Mouse (Mus musculus) liver, embryonic 13.5 days (tissue): Measurements from ENCODE around the gene Phykpl. TPM values are rescaled to one million over a fixed set of nuclear protein-coding genes. Genes with fewer than 3 reads are reported as not detected.

Experiments
- ATAC-seq: fragments of 200-750 bp; cut with Nextera tagmentation; 2 replicates; pipeline ENCODE4 v1.8.0; 2017; ENCODE audit warnings: low read depth, mild to moderate bottlenecking, moderate number of reproducible peaks, moderate library complexity
- DNase-seq: peaks from one replicate; pipeline ENCODE4 v3.0.0; 2022
- H3K27ac ChIP-seq: fragments of 300-500 bp; sonication (generic); 2 replicates; pipeline ENCODE4 v1.5.1; 2015; ENCODE audit warnings: moderate library complexity, mild to moderate bottlenecking, inconsistent platforms
- H3K27me3 ChIP-seq: fragments of 300-500 bp; sonication (generic); 2 replicates; pipeline ENCODE4 v1.6.1; 2015; ENCODE audit warnings: mild to moderate bottlenecking, inconsistent platforms
- H3K36me3 ChIP-seq: fragments of 300-500 bp; sonication (generic); 2 replicates; pipeline ENCODE4 v1.6.1; 2015; ENCODE audit warnings: mild to moderate bottlenecking, inconsistent platforms
- H3K4me1 ChIP-seq: fragments of 300-500 bp; sonication (generic); replicated peaks from 2 replicates; pipeline ENCODE4 v1.6.1; 2015; ENCODE audit warnings: inconsistent platforms
- H3K4me2 ChIP-seq: fragments of 300-500 bp; sonication (generic); 2 replicates; pipeline ENCODE4 v1.6.1; 2015; ENCODE audit warnings: inconsistent platforms, mild to moderate bottlenecking, moderate library complexity
- H3K4me3 ChIP-seq: fragments of 300-500 bp; sonication (generic); replicated peaks from 2 replicates; pipeline ENCODE4 v1.5.1; 2015; ENCODE audit warnings: mild to moderate bottlenecking, inconsistent platforms
- H3K9ac ChIP-seq: fragments of 300-500 bp; sonication (generic); 2 replicates; pipeline ENCODE4 v1.6.1; 2015; ENCODE audit warnings: mild to moderate bottlenecking, inconsistent platforms
- H3K9me3 ChIP-seq: fragments of 300-500 bp; sonication (generic); replicated peaks from 2 replicates; pipeline ENCODE4 v1.6.1; 2016; ENCODE audit warnings: inconsistent platforms
- WGBS: fragments of 180-500 bp; shearing (Covaris S2); methylation state at CpG from one replicate; pipeline ENCODE4 v1.1.7; 2015; ENCODE audit not compliant: insufficient replicate concordance; 5-methylcytosine and 5-hydroxymethylcytosine counted together
- polyA plus RNA-seq: library from polyadenylated mRNA; unstranded; fragments of >200 nt; fragmentation: Nextera tagmentation; extraction: Ambion mirVana; gene quantifications from 2 replicates; pipeline ENCODE4 v1.2.1, GENCODE M21; 2015

Gene Phykpl
- polyA plus RNA-seq, 1 experiment from 2014 or later = 15.0 TPM

- Histone ChIP-seq H3K27me3 (no peaks in the 10 kb centered on the region), H3K9me3 (no peaks in the 10 kb centered on the region), H3K4me1 (peaks cover 16% of the 10 kb centered on the region), H3K4me2 (no peak overlapping the region), H3K4me3 (no peak overlapping the region), H3K27ac (no peak overlapping the region), H3K9ac (no peak overlapping the region), H3K36me3 (no peaks in the 10 kb centered on the region)
- ATAC-seq (no peak), DNase-seq (no peak)
- WGBS = 20% methylated on average over 2 of the region's 2 CpGs
These were observed 29.5 kb upstream of the Phykpl start for GRCm38 (mm10) chr11:51555066-51555465.

- Histone ChIP-seq H3K9ac (no peak overlapping the region), H3K4me3 (no peak overlapping the region), H3K9me3 (no peaks in the 10 kb centered on the region; the same call in 1 of the 2 replicates), H3K27ac (no peak overlapping the region), H3K36me3 (no peaks in the 10 kb centered on the region), H3K27me3 (no peaks in the 10 kb centered on the region), H3K4me2 (no peak overlapping the region), H3K4me1 (0 out of 2 replicates have a peak, but pooled peaks cover 2% of the 10 kb centered on the region)
- ATAC-seq = no peak
- 74% methylated on average over 1 of the region's 1 CpGs for WGBS
- no peak for DNase-seq
These were observed 21.3 kb upstream of the Phykpl start for GRCm38 (mm10) chr11:51563276-51563675.

- no peak overlapping the region for H3K4me3 ChIP-seq
- no peaks in the 10 kb centered on the region; the same call in 1 of the 2 replicates for H3K9me3 ChIP-seq
- no peak overlapping the region for H3K9ac ChIP-seq
- no peak overlapping the region for H3K27ac ChIP-seq
- 0 out of 2 replicates have a peak, but pooled peaks cover 2% of the 10 kb centered on the region for H3K4me1 ChIP-seq
- WGBS = 23% methylated on average over 3 of the region's 3 CpGs
- no peak for DNase-seq
- H3K36me3 ChIP-seq = no peaks in the 10 kb centered on the region
- H3K4me2 ChIP-seq = no peak overlapping the region
- H3K27me3 ChIP-seq = no peaks in the 10 kb centered on the region
- ATAC-seq = peak; percentile 31; the same call in 1 of the 2 replicates
These were observed 19.5 kb upstream of the Phykpl start for GRCm38 (mm10) chr11:51565062-51565461.

- Histone ChIP-seq H3K4me2 (no peak overlapping the region), H3K36me3 (no peaks in the 10 kb centered on the region), H3K9me3 (no peaks in the 10 kb centered on the region; the same call in 1 of the 2 replicates), H3K9ac (no peak overlapping the region), H3K27me3 (no peaks in the 10 kb centered on the region), H3K4me3 (no peak overlapping the region), H3K4me1 (0 out of 2 replicates have a peak, but pooled peaks cover 2% of the 10 kb centered on the region), H3K27ac (no peak overlapping the region)
- DNase-seq = no peak
- WGBS = 78% methylated on average over 6 of the region's 6 CpGs
- ATAC-seq = no peak
These were observed 18.6 kb upstream of the Phykpl start for GRCm38 (mm10) chr11:51565951-51566350.

DNA sequence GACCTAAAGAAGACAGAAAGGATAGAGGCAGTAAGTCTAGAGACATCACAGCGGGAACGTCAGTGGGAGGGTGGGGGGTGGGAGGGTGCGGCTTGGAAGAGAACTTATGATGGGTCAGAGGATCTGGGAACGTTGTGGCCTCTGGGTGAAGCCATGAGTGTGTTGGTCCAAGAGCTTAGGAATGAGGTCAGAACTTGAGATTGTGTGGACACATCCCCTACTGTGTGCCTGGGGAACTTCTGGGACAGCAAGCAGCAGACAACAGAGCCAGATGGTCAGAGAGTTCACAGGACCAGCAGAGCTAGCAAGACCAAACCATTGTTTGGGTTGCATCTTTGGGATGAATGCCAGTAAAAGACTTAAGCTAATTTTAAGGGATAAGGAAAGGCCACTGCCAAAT lies 15.8 kb upstream of the Phykpl start:
- H3K9ac ChIP-seq = no peak overlapping the region
- 81% methylated on average over 4 of the region's 4 CpGs for WGBS
- ATAC-seq = no peak
- no peak overlapping the region for H3K27ac ChIP-seq
- H3K27me3 ChIP-seq = no peaks in the 10 kb centered on the region
- H3K4me3 ChIP-seq = no peak overlapping the region
- H3K36me3 ChIP-seq = no peaks in the 10 kb centered on the region
- DNase-seq = no peak
- no peaks in the 10 kb centered on the region; the same call in 1 of the 2 replicates for H3K9me3 ChIP-seq
- H3K4me2 ChIP-seq = no peak overlapping the region
- H3K4me1 ChIP-seq = peaks cover 2% of the 10 kb centered on the region; the same call in 1 of the 2 replicates

DNA sequence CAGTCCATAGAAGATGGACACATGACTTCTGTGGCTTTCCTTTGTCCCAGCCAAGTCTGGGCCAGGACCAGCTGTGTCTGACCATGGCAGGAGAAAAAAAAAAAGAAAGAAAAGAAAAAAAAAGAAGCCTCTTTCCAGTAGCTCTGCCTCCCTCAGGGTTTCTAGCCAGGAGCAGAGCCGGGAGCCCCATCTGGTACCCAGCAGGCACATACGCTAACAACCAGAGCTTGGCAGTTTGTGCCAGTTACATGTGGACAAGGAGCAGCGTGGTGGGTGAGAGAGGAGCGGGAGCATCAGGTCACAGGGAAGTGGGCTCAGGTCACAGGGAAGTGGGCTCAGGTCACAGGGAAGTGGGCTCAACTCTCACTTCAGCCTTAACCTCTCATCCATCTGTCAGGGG lies 8.1 kb upstream of the Phykpl start:
- no peak for ATAC-seq

DNA sequence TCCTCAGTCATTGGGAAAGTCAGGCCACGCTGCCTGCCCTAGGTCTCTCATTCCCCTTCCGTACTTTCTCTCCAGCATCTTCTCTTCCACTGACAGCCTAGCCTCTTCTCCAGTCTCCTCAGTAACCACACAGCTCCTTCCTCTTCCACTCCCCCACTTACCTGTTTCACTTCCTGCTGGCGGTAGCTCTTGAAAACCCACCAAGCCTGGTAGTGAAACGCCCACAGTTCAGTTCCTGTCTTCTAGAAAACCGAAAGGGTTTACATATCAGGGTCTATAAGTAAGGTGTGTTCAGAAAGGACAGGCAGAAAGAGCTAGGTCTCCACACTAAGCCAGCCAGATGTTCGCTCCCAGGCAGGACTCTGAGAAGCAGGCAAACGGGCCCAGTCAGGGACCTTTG lies 7.0 kb upstream of the Phykpl start:
- DNase-seq (no peak), ATAC-seq (no peak)
- no peaks in the 10 kb centered on the region for H3K4me1 ChIP-seq
- no peaks in the 10 kb centered on the region for H3K36me3 ChIP-seq
- H3K9me3 ChIP-seq = no peaks in the 10 kb centered on the region
- no peaks in the 10 kb centered on the region for H3K27me3 ChIP-seq
- no peak overlapping the region for H3K9ac ChIP-seq
- H3K4me3 ChIP-seq = no peak overlapping the region
- H3K27ac ChIP-seq = no peak overlapping the region
- 43% methylated on average over 7 of the region's 7 CpGs for WGBS
- no peak overlapping the region for H3K4me2 ChIP-seq

More for the DNA sequence above, 8.1 kb upstream of the Phykpl start:
- Histone ChIP-seq H3K9me3 (no peaks in the 10 kb centered on the region), H3K4me1 (no peaks in the 10 kb centered on the region; the same call in 1 of the 2 replicates), H3K4me2 (no peak overlapping the region), H3K4me3 (no peak overlapping the region), H3K27me3 (no peaks in the 10 kb centered on the region), H3K27ac (no peak overlapping the region), H3K36me3 (no peaks in the 10 kb centered on the region), H3K9ac (no peak overlapping the region)
- DNase-seq = no peak
- WGBS = 67% methylated on average over 4 of the region's 4 CpGs

DNA sequence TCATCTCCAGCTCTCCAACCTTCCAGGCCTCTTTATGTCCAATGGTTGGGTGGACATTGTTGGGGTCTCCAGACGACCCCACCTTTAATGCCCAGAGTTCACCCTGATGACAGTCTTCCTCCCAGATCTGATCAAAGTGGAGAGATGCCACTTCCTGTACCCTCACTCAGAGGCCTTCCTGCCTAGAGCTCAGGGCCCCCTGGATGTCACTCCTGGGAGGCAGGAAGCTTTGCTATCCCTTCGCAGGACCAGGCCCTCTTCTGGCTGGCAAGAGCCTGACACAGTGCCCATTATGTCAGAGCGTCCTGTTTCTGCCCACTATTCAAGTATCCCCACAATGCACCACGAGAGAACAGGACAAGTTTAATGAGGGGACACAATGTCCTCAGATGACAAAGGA lies 5.5 kb upstream of the Phykpl start:
- Histone ChIP-seq H3K4me1 (peaks cover 12% of the 10 kb centered on the region), H3K27ac (no peak overlapping the region), H3K4me2 (no peak overlapping the region), H3K27me3 (no peaks in the 10 kb centered on the region), H3K4me3 (no peak overlapping the region), H3K9me3 (no peaks in the 10 kb centered on the region), H3K36me3 (no peaks in the 10 kb centered on the region), H3K9ac (no peak overlapping the region)
- DNase-seq = no peak
- ATAC-seq = no peak
- 45% methylated on average over 4 of the region's 4 CpGs for WGBS

DNA sequence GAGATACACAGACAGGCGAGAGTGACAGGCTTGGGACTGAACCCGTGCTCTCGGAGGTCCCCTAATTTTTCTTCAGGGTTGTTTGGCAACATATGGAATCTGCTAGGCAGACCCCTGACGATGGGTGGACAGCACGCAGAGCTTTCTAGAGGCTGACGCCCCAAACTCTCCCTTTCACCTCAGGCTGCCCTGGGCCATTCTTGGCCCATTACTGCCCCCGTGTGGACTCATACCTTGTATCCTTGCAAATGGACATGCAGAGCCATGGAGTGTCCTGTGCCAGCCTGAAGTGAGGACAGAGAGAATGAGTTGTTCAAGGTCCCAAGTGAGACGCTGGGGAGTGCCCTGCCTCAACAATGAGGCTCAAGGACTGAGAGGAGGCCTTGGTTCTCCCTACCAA lies 1.8 kb upstream of the Phykpl start:
- no peaks in the 10 kb centered on the region for H3K9me3 ChIP-seq
- H3K4me1 ChIP-seq = peaks cover 43% of the 10 kb centered on the region
- H3K4me2 ChIP-seq = no peak overlapping the region
- DNase-seq (peak; percentile 67), ATAC-seq (no peak)
- 19% methylated on average over 8 of the region's 8 CpGs for WGBS
- H3K27ac ChIP-seq = no peak overlapping the region
- H3K9ac ChIP-seq = no peak overlapping the region
- H3K36me3 ChIP-seq = peaks cover 22% of the 10 kb centered on the region
- no peaks in the 10 kb centered on the region for H3K27me3 ChIP-seq
- H3K4me3 ChIP-seq = no peak overlapping the region

DNA sequence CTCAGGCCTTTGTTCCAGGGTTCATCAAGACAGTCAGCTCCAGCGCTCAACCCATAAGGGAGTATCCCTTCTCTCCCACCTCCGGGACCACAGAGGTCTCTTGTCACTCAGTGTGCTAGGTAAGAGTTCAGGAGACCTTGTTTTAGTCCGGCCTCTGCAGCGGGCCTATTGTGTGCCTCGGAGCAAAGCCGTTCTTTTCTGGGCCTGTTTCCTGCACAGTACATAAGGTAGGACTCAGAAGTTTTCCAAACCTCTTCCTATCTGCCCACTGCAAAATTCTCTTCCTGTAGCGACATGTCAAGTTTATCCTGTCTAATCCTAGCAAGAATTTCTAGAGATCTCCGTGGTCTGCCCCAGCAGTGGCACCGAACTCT lies 513 bp upstream of the Phykpl start:
- no peaks in the 10 kb centered on the region for H3K27me3 ChIP-seq
- peak overlapping the region; percentile 95 for H3K27ac ChIP-seq
- peak; percentile 19 for ATAC-seq
- peaks cover 45% of the 10 kb centered on the region for H3K4me1 ChIP-seq
- H3K9me3 ChIP-seq = no peaks in the 10 kb centered on the region
- H3K9ac ChIP-seq = peak overlapping the region; percentile 95
- peak overlapping the region; percentile 83 for H3K4me2 ChIP-seq
- 20% methylated on average over 9 of the region's 9 CpGs for WGBS
- peak overlapping the region; percentile 89 for H3K4me3 ChIP-seq
- DNase-seq = peak; percentile 25
- peaks cover 35% of the 10 kb centered on the region for H3K36me3 ChIP-seq

GRCm38 (mm10) chr11:51585608-51586252 lies 1.2 kb downstream of the Phykpl start:
- Histone ChIP-seq H3K9me3 (no peaks in the 10 kb centered on the region), H3K9ac (peak overlapping the region; percentile 95), H3K4me2 (peak overlapping the region; percentile 83), H3K4me3 (peak overlapping the region; percentile 89), H3K4me1 (peaks cover 45% of the 10 kb centered on the region), H3K27me3 (no peaks in the 10 kb centered on the region), H3K27ac (peak overlapping the region; percentile 95), H3K36me3 (peaks cover 52% of the 10 kb centered on the region)
- DNase-seq (no peak), ATAC-seq (no peak)
- 34% methylated on average over 8 of the region's 8 CpGs for WGBS

DNA sequence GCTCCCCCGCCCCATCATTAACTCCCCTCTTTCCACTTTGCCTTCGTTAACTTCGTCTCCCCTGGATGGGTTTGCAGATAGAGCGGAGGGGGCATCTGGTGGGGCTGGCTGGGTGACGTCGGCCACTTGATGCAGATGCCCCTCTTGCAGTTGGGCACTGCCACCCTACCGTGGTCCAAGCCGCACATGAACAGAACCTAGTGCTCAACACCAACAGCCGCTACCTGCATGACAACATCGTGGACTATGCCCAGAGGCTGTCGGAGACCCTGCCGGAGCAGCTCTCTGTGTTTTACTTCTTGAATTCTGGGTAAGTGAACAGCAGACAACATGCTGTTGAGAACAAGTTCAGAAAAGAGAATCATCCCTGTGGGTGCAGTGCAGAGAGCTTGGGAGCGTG lies 1.9 kb downstream of the Phykpl start:
- H3K27me3 ChIP-seq = no peaks in the 10 kb centered on the region
- 87% methylated on average over 13 of the region's 13 CpGs for WGBS
- H3K9ac ChIP-seq = peak overlapping the region; percentile 95
- ATAC-seq = no peak
- no peak overlapping the region; the same call in 1 of the 2 replicates for H3K27ac ChIP-seq
- H3K9me3 ChIP-seq = no peaks in the 10 kb centered on the region
- peaks cover 45% of the 10 kb centered on the region for H3K4me1 ChIP-seq
- peaks cover 59% of the 10 kb centered on the region for H3K36me3 ChIP-seq
- peak overlapping the region; percentile 83 for H3K4me2 ChIP-seq
- H3K4me3 ChIP-seq = peak overlapping the region; percentile 89
- DNase-seq = no peak
